Mouse (Mus musculus) activated CD4-positive, CD25-positive, alpha-beta regulatory T cell, adult 4 months (primary cell): Measurements from ENCODE around the gene Angptl2. TPM values are rescaled to one million over a fixed set of nuclear protein-coding genes. Genes with fewer than 3 reads are reported as not detected.

Experiments used
- ATAC-seq: one replicate; pipeline ENCODE4 v1.8.0; 2017
- polyA plus RNA-seq, 2 experiments: library from polyadenylated mRNA; unstranded; fragments of 100-300 nt; shearing (Covaris generic); gene quantifications; one replicate each; pipeline ENCODE4 v1.2.1; 2017

The Angptl2 gene
- polyA plus RNA-seq, 2 experiments from 2014 or later = 7.8 to 11.3 TPM

DNA sequence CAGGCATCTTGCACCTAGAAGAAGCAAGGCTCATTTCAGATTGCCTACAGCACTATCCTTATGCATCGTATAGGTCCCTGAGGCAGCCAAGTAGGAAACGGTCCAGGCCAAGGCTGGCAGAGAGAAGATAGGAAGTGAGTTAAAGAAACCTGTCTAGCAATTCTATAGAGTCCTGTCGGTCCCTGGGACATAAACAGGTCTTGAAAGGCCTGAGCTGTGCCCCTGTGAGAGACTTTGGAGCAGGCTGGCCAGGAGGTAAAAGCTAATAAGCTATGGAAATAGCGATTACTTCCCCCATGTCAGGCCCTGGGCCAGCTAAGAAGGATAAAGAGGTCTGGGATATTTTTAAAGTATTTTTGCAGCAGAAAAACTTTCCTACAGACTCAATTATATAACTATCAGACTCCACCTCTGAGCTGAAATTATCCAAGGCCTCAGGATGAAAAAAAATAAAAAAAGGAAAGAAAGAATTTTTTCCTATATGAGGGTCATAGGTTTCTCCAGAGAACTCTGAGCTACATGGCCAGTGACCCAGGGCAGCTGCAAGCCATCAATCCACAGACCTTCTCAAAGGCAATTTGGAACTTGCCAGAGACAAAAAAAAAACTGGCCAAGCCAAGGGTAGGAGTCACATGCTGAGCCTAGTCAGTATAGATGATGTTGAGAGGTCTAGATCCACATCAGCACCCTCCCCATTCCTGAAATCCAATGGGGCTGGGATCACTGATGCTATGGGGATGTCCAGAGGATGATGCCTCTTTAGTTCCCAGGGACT is 57.0 kb downstream of the Angptl2 start:
- ATAC-seq = no peak

- ATAC-seq = no peak
Observed at GRCm38 (mm10) chr2:33274719-33275490, 59.0 kb downstream of the Angptl2 start.

DNA sequence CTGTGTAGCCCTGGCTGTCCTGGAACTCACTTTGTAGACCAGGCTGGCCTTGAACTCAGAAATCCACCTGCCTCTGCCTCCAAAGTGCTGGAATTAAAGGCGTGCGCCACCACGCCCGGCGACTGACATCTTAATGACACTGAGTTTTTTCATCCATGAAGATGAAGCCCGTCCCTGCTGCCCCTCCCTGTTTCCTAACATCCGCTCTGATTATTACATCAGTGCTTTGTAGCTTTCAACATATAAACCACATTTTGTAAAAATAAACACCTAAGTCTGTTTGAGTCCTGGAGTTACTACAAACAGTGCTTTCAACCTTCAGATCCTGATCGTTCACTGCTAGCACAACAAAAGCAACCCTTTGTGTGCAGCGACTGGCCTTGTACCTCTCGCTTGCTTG is 63.9 kb downstream of the Angptl2 start:
- ATAC-seq = no peak

DNA sequence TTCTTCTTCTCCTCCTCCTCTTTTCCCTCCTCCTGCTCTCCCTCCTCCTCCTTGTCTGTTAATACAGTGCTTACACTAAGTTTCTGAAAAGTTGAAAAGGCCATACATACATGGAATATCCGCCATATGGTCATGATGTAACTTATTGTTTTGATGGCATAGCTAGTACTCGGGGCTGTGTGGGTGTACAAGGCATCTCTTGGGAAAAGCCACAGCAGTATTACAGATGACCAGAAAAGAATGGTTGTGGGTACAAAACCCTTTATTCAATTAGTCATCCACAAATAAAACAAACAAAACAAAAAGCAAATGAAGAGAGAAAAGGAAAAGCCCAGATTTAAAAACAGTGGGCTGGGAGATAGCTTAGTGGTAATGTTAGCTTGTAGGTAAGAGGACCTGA is 64.7 kb downstream of the Angptl2 start:
- no peak for ATAC-seq

- ATAC-seq = no peak
Observed at GRCm38 (mm10) chr2:33281807-33282206, 65.9 kb downstream of the Angptl2 start.

GRCm38 (mm10) chr2:33282877-33283276 is 67.0 kb downstream of the Angptl2 start:
- no peak for ATAC-seq

- no peak for ATAC-seq
Observed at GRCm38 (mm10) chr2:33283674-33284073, 67.8 kb downstream of the Angptl2 start.

DNA sequence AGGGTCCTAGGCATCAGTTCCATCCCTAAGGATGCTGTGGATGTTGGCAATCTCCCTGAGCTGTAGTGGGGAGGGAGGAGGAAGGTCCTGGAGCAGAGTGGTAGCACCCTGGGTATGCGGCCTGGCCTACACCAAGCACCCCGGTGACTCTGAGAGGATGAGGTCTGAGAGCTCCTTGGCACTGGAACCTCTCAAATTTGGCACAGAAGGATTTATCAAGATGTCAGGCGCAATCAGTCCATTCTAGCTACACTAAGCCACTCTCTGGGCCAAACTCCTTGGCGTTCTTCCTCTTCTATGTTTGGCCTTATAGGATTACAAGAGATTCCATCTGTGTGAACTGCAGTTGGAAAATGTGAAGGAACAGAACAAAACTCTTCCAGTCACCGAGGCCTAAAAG is 73.0 kb downstream of the Angptl2 start:
- ATAC-seq = no peak

- no peak for ATAC-seq
Observed at GRCm38 (mm10) chr2:33290491-33290890, 74.6 kb downstream of the Angptl2 start.

GRCm38 (mm10) chr2:33292057-33292456 is 76.2 kb downstream of the Angptl2 start:
- ATAC-seq = no peak

- ATAC-seq = no peak
Observed at GRCm38 (mm10) chr2:33295115-33295514, 79.2 kb downstream of the Angptl2 start.

Other genes starting within 250 kb of the Angptl2 start
- 1 to 10 TPM; 2.3 to 2.9 TPM for gene Slc2a8, start 234.0 kb upstream of the Angptl2 start, polyA plus RNA-seq
- gene Garnl3, start 84.4 kb upstream of the Angptl2 start, polyA plus RNA-seq = under 1 TPM in 1 of 2 experiments, not detected in 1; 0.22 TPM
- 1 to 10 TPM; 5.8 to 8.9 TPM for gene Ralgps1, start 155.4 kb downstream of the Angptl2 start, polyA plus RNA-seq
- gene Zbtb34, start 215.3 kb downstream of the Angptl2 start, polyA plus RNA-seq = 1 to 10 TPM in 1 of 2 experiments, under 1 TPM in 1; 0.66 to 1.2 TPM